Mouse (Mus musculus): ENCODE data around the gene Matn3. TPM values are rescaled to one million over a fixed set of nuclear protein-coding genes. Genes with fewer than 3 reads are reported as not detected.

Matn3 gene
- polyA plus RNA-seq, 1 experiment = not detected

GRCm38 (mm10) chr12:8954161-8954561 is 6.4 kb downstream of the Matn3 start:
- H3K36me3 ChIP-seq (ENCODE audit: control insufficient read depth, insufficient read depth, low read length) = no peaks in the 10 kb centered on the region
- no peak for TF ChIP-seq CTCF (conservative IDR thresholded peaks at IDR 0.05; ENCODE audit: insufficient read depth, insufficient read length, low read depth, low read length)
- TF ChIP-seq POLR2A (IDR thresholded peaks at IDR 0.05; ENCODE audit: low read depth, low read length) = no peak
- WGBS = 56% methylated on average over 9 of the region's 9 CpGs
- H3K27ac ChIP-seq (ENCODE audit: insufficient read depth, low read depth, low read length) = no peak overlapping the region
- H3K27me3 ChIP-seq (replicated peaks; ENCODE audit: control insufficient read depth, insufficient read depth, low read length) = no peaks in the 10 kb centered on the region
- H3K4me3 ChIP-seq (ENCODE audit: insufficient read depth, low read depth, low read length) = no peak overlapping the region
- no peak for DNase-seq
- H3K4me1 ChIP-seq (ENCODE audit: control insufficient read depth, insufficient read depth, low read length) = no peaks in the 10 kb centered on the region

GRCm38 (mm10) chr12:8961607-8962316 is 14.0 kb downstream of the Matn3 start:
- H3K27ac ChIP-seq (ENCODE audit: insufficient read depth, low read depth, low read length) = no peak overlapping the region
- H3K4me1 ChIP-seq (ENCODE audit: control insufficient read depth, insufficient read depth, low read length) = no peaks in the 10 kb centered on the region
- WGBS = 47% methylated on average over 9 of the region's 9 CpGs
- H3K36me3 ChIP-seq (ENCODE audit: control insufficient read depth, insufficient read depth, low read length) = no peaks in the 10 kb centered on the region
- no peaks in the 10 kb centered on the region for H3K27me3 ChIP-seq (replicated peaks; ENCODE audit: control insufficient read depth, insufficient read depth, low read length)
- no peak overlapping the region for H3K4me3 ChIP-seq (ENCODE audit: insufficient read depth, low read depth, low read length)
- TF ChIP-seq CTCF (conservative IDR thresholded peaks at IDR 0.05; ENCODE audit: insufficient read depth, insufficient read length, low read depth, low read length) (no peak), POLR2A (IDR thresholded peaks at IDR 0.05; ENCODE audit: low read depth, low read length) (no peak)
- peak; percentile 50 for DNase-seq

- H3K36me3 ChIP-seq (ENCODE audit: control insufficient read depth, insufficient read depth, low read length) = no peaks in the 10 kb centered on the region
- peaks cover 4% of the 10 kb centered on the region; the same call in 1 of the 2 replicates for H3K4me1 ChIP-seq (ENCODE audit: control insufficient read depth, insufficient read depth, low read length)
- H3K27ac ChIP-seq (ENCODE audit: insufficient read depth, low read depth, low read length) = no peak overlapping the region
- no peaks in the 10 kb centered on the region for H3K27me3 ChIP-seq (replicated peaks; ENCODE audit: control insufficient read depth, insufficient read depth, low read length)
- TF ChIP-seq CTCF (conservative IDR thresholded peaks at IDR 0.05; ENCODE audit: insufficient read depth, insufficient read length, low read depth, low read length) (no peak), POLR2A (IDR thresholded peaks at IDR 0.05; ENCODE audit: low read depth, low read length) (no peak)
- H3K4me3 ChIP-seq (ENCODE audit: insufficient read depth, low read depth, low read length) = no peak overlapping the region
- WGBS = 12% methylated on average over 9 of the region's 9 CpGs
- peak; percentile 69 for DNase-seq
Measured at GRCm38 (mm10) chr12:8969828-8970227, 22.1 kb downstream of the Matn3 start.

GRCm38 (mm10) chr12:8973820-8974465 is 26.2 kb downstream of the Matn3 start, which contains the start of gene Wdr35:
Gene Wdr35 (plus strand): TSS chr12:8973892.
- H3K4me1 ChIP-seq (ENCODE audit: control insufficient read depth, insufficient read depth, low read length) = peaks cover 4% of the 10 kb centered on the region; the same call in 1 of the 2 replicates
- peak within 1 kb of the TSS; percentile 56 for H3K4me3 ChIP-seq (ENCODE audit: insufficient read depth, low read depth, low read length)
- peak; percentile 94 for DNase-seq
- no peaks in the 10 kb centered on the region for H3K27me3 ChIP-seq (replicated peaks; ENCODE audit: control insufficient read depth, insufficient read depth, low read length)
- under 1% methylated on average over 45 of the region's 45 CpGs for WGBS
- no peak for TF ChIP-seq CTCF (conservative IDR thresholded peaks at IDR 0.05; ENCODE audit: insufficient read depth, insufficient read length, low read depth, low read length)
- no peak for TF ChIP-seq POLR2A (IDR thresholded peaks at IDR 0.05; ENCODE audit: low read depth, low read length)
- H3K36me3 ChIP-seq (ENCODE audit: control insufficient read depth, insufficient read depth, low read length) = peaks cover 3% of the 10 kb centered on the region; the same call in 1 of the 2 replicates
- H3K27ac ChIP-seq (ENCODE audit: insufficient read depth, low read depth, low read length) = no peak within 1 kb of the TSS

- DNase-seq = no peak
- TF ChIP-seq CTCF (conservative IDR thresholded peaks at IDR 0.05; ENCODE audit: insufficient read depth, insufficient read length, low read depth, low read length) (no peak), POLR2A (IDR thresholded peaks at IDR 0.05; ENCODE audit: low read depth, low read length) (no peak)
- Histone ChIP-seq H3K36me3 (ENCODE audit: control insufficient read depth, insufficient read depth, low read length) (peaks cover 4% of the 10 kb centered on the region; the same call in 1 of the 2 replicates), H3K4me1 (ENCODE audit: control insufficient read depth, insufficient read depth, low read length) (peaks cover 4% of the 10 kb centered on the region; the same call in 1 of the 2 replicates), H3K27me3 (replicated peaks; ENCODE audit: control insufficient read depth, insufficient read depth, low read length) (no peaks in the 10 kb centered on the region), H3K4me3 (ENCODE audit: insufficient read depth, low read depth, low read length) (no peak overlapping the region), H3K27ac (ENCODE audit: insufficient read depth, low read depth, low read length) (no peak overlapping the region)
- 95% methylated on average over 3 of the region's 3 CpGs for WGBS
Measured at GRCm38 (mm10) chr12:8975076-8975475, 27.3 kb downstream of the Matn3 start.

- DNase-seq = no peak
- no peak for TF ChIP-seq POLR2A (IDR thresholded peaks at IDR 0.05; ENCODE audit: low read depth, low read length)
- TF ChIP-seq CTCF (conservative IDR thresholded peaks at IDR 0.05; ENCODE audit: insufficient read depth, insufficient read length, low read depth, low read length) = no peak
- WGBS = 69% methylated on average over 8 of the region's 8 CpGs
- no peaks in the 10 kb centered on the region for H3K4me1 ChIP-seq (ENCODE audit: control insufficient read depth, insufficient read depth, low read length)
- H3K4me3 ChIP-seq (ENCODE audit: insufficient read depth, low read depth, low read length) = no peak overlapping the region
- H3K36me3 ChIP-seq (ENCODE audit: control insufficient read depth, insufficient read depth, low read length) = no peaks in the 10 kb centered on the region
- no peak overlapping the region for H3K27ac ChIP-seq (ENCODE audit: insufficient read depth, low read depth, low read length)
- H3K27me3 ChIP-seq (replicated peaks; ENCODE audit: control insufficient read depth, insufficient read depth, low read length) = no peaks in the 10 kb centered on the region
Measured at GRCm38 (mm10) chr12:8993231-8993630, 45.5 kb downstream of the Matn3 start.

- DNase-seq = no peak
- no peaks in the 10 kb centered on the region for H3K27me3 ChIP-seq (replicated peaks; ENCODE audit: control insufficient read depth, insufficient read depth, low read length)
- no peak overlapping the region for H3K27ac ChIP-seq (ENCODE audit: insufficient read depth, low read depth, low read length)
- H3K4me1 ChIP-seq (ENCODE audit: control insufficient read depth, insufficient read depth, low read length) = no peaks in the 10 kb centered on the region
- no peaks in the 10 kb centered on the region for H3K36me3 ChIP-seq (ENCODE audit: control insufficient read depth, insufficient read depth, low read length)
- TF ChIP-seq CTCF (conservative IDR thresholded peaks at IDR 0.05; ENCODE audit: insufficient read depth, insufficient read length, low read depth, low read length) (no peak), POLR2A (IDR thresholded peaks at IDR 0.05; ENCODE audit: low read depth, low read length) (no peak)
- no peak overlapping the region for H3K4me3 ChIP-seq (ENCODE audit: insufficient read depth, low read depth, low read length)
- 88% methylated on average over 4 of the region's 4 CpGs for WGBS
Measured at GRCm38 (mm10) chr12:8998318-8998717, 50.6 kb downstream of the Matn3 start.
